Mouse (Mus musculus): Measurements from ENCODE around the gene Mybl2.
A peak's percentile ranks its signal among the peaks of the same experiment; 100 is the strongest.

GRCm38 (mm10) chr2:163052101-163052500 is 2.4 kb upstream of the Mybl2 start:
- no peak for TF ChIP-seq ZNF384 (IDR thresholded peaks at IDR 0.05; ENCODE audit: low read depth, low read length)
- no peak for TF ChIP-seq MAFK (IDR thresholded peaks at IDR 0.05; ENCODE audit: insufficient read depth, low read depth, low read length)
- TF ChIP-seq ZC3H11A (IDR thresholded peaks at IDR 0.05; ENCODE audit: borderline replicate concordance, low read depth, low read length): no peak
- peak; percentile 68 for TF ChIP-seq CHD2 (IDR thresholded peaks at IDR 0.05; ENCODE audit: low read depth, low read length)
- TF ChIP-seq HCFC1 (IDR thresholded peaks at IDR 0.05; ENCODE audit: borderline replicate concordance, insufficient read depth, low read length): peak; percentile 62; the same call in 1 of the 2 replicates

Data from ES-E14 (cell line).